Mouse (Mus musculus) heart, postnatal 14 days (tissue): Measurements from ENCODE around the gene 4930522H14Rik. TPM values are rescaled to one million over a fixed set of nuclear protein-coding genes. Genes with fewer than 3 reads are reported as not detected.

ENCODE experiments used
- DNase-seq, 2 experiments: peaks; one replicate each; pipeline ENCODE4 v3.0.0; 2021 to 2022
- intact Hi-C: fragments of 180-260 bp; cut with DNase I; formaldehyde crosslinking; loops from one replicate; pipeline ENCODE4 v1.15.1; 2025
- total RNA-seq, 2 experiments: library from RNA; stranded (reverse); gene quantifications; 2 replicates each; pipeline ENCODE4 v1.2.3; 2021

Gene 4930522H14Rik
- total RNA-seq, 2 experiments from 2014 or later: not detected

GRCm38 (mm10) chr4:109476554-109477014 lies 54.5 kb downstream of the 4930522H14Rik start:
- intact Hi-C loops: loop anchor here (2.0 kb wide), 1 partner anchor 38 kb away; no protein-coding TSS in a partner anchor
- peak; percentile 95 for DNase-seq

GRCm38 (mm10) chr4:109475577-109476553 lies 55.2 kb downstream of the 4930522H14Rik start:
- intact Hi-C loops: loop anchor here (2.0 kb wide), 1 partner anchor 37 kb away; no protein-coding TSS in a partner anchor
- peak; percentile 56 to 63 for DNase-seq

GRCm38 (mm10) chr4:109475078-109475477 lies 56.0 kb downstream of the 4930522H14Rik start:
- intact Hi-C loops: no loop called here
- DNase-seq: no peak

GRCm38 (mm10) chr4:109472566-109472965 lies 58.5 kb downstream of the 4930522H14Rik start:
- intact Hi-C loops: no loop called here

GRCm38 (mm10) chr4:109471606-109472005 lies 59.5 kb downstream of the 4930522H14Rik start:
- DNase-seq: no peak
- intact Hi-C loops: no loop called here

More at GRCm38 (mm10) chr4:109472566-109472965, 58.5 kb downstream of the 4930522H14Rik start:
- DNase-seq: no peak

- no peak for DNase-seq
- intact Hi-C loops: no loop called here
Measured at GRCm38 (mm10) chr4:109467687-109468086, 63.4 kb downstream of the 4930522H14Rik start.

GRCm38 (mm10) chr4:109463892-109464291 lies 67.2 kb downstream of the 4930522H14Rik start:
- no peak for DNase-seq
- intact Hi-C loops: no loop called here

- intact Hi-C loops: no loop called here
- DNase-seq: peak; percentile 46 to 55
Measured at GRCm38 (mm10) chr4:109460421-109461179, 70.5 kb downstream of the 4930522H14Rik start.

- DNase-seq: no peak
- intact Hi-C loops: no loop called here
Measured at GRCm38 (mm10) chr4:109456821-109457220, 74.3 kb downstream of the 4930522H14Rik start.

Other genes starting within 250 kb of the 4930522H14Rik start
- gene Ttc39a, start 124.7 kb downstream of the 4930522H14Rik start, total RNA-seq: 1 to 10 TPM; 1.2 to 1.6 TPM
- 100 to 1,000 TPM; 102 to 106 TPM for gene Rnf11, start 46.6 kb downstream of the 4930522H14Rik start, total RNA-seq
- gene Cdkn2c, start 135.9 kb upstream of the 4930522H14Rik start, total RNA-seq: 10 to 100 TPM; 19.5 to 23.6 TPM
- gene Faf1, start 145.3 kb upstream of the 4930522H14Rik start, total RNA-seq: 10 to 100 TPM; 29.8 to 30.6 TPM